9 mouse cellular contexts compared by ENCODE assay signal in genomic region chr4:13565436-13565835, GRCm38 (mm10).
A peak's percentile ranks its signal among the peaks of the same experiment; 100 is the strongest.
DNase-seq lines count a peak whose midpoint lies in the region; ATAC-seq and TF ChIP-seq lines count a peak whose summit lies in the region.
"Had no signal": no experiment of that assay in that cellular context is flagged by ENCODE, and none has a peak within 500 bp of the region (broad histone marks: within the 10 kb centered on the region; RNA-seq: fewer than 3 reads in every experiment).

No protein-coding gene starts in this region.

- 21% methylated on average over 9 of the region's 9 CpGs for WGBS in lung, embryonic 14.5 days
- 14% methylated on average over 9 of the region's 9 CpGs for WGBS in limb, embryonic 12.5 days

- peaks cover 5% of the 10 kb centered on the region; the same call in 1 of the 2 replicates for H3K27me3 ChIP-seq in lung, embryonic 14.5 days (ENCODE audit: insufficient read depth, low read length)
- peaks cover 13% of the 10 kb centered on the region for H3K27me3 ChIP-seq in limb, embryonic 12.5 days

- ATAC-seq in lung, embryonic 14.5 days (ENCODE audit: insufficient read depth) = no peak
- ATAC-seq in limb, embryonic 12.5 days (ENCODE audit: insufficient number of reproducible peaks, insufficient read depth, low FRiP score, low TSS enrichment, low read depth) = no peak
- ATAC-seq in megakaryocyte progenitor cell, adult 5-6 weeks (replicated peaks; ENCODE audit: poor library complexity) = no peak

- H3K9ac ChIP-seq in lung, embryonic 14.5 days = no peak overlapping the region
- no peak overlapping the region for H3K9ac ChIP-seq in limb, embryonic 12.5 days (replicated peaks)
- H3K9ac ChIP-seq: lung, embryonic 15.5 days had no signal

- TF ChIP-seq CTCF in lung, embryonic 14.5 days (IDR thresholded peaks at IDR 0.05; ENCODE audit: low read depth) = no peak

- no peak overlapping the region for H3K4me2 ChIP-seq in lung, embryonic 14.5 days
- H3K4me2 ChIP-seq in limb, embryonic 12.5 days = peak overlapping the region; percentile 53
- H3K4me2 ChIP-seq: lung, embryonic 15.5 days had no signal

- DNase-seq in lung, embryonic 14.5 days = peak; percentile 17
- DNase-seq in lung, postnatal 10 days = no peak
- DNase-seq in embryo, embryonic 9.5 days (ENCODE audit: extremely low spot score) = peak; percentile 7
- DNase-seq in ovary, postnatal 36 days (ENCODE audit: low spot score) = no peak
- no peak for DNase-seq in cerebellum, postnatal 4 days (ENCODE audit: low spot score in 2 of 2)
- DNase-seq: heart, postnatal 36 days had no signal

- no peaks in the 10 kb centered on the region for H3K9me3 ChIP-seq in lung, embryonic 14.5 days (ENCODE audit: low read depth, low read length)
- H3K9me3 ChIP-seq in limb, embryonic 12.5 days = no peaks in the 10 kb centered on the region
- H3K9me3 ChIP-seq: lung, embryonic 15.5 days had no signal

- no peaks in the 10 kb centered on the region for H3K36me3 ChIP-seq in lung, embryonic 14.5 days (ENCODE audit: insufficient read depth)
- H3K36me3 ChIP-seq in limb, embryonic 12.5 days = no peaks in the 10 kb centered on the region
- H3K36me3 ChIP-seq: lung, embryonic 15.5 days had no signal

- no peak overlapping the region for H3K4me3 ChIP-seq in lung, embryonic 14.5 days (ENCODE audit: low read depth, low read length)
- peak overlapping the region; percentile 31; the same call in 1 of the 2 replicates for H3K4me3 ChIP-seq in limb, embryonic 12.5 days (replicated peaks)
- H3K4me3 ChIP-seq: lung, embryonic 15.5 days had no signal

- no peaks in the 10 kb centered on the region for H3K4me1 ChIP-seq in lung, embryonic 14.5 days (ENCODE audit: insufficient read depth)
- H3K4me1 ChIP-seq in limb, embryonic 12.5 days (replicated peaks) = 0 out of 2 replicates have a peak, but pooled peaks cover 5% of the 10 kb centered on the region
- H3K4me1 ChIP-seq: lung, embryonic 15.5 days had no signal

- no peak overlapping the region for H3K27ac ChIP-seq in lung, embryonic 14.5 days (ENCODE audit: low read depth)
- no peak overlapping the region for H3K27ac ChIP-seq in limb, embryonic 12.5 days
- H3K27ac ChIP-seq: lung, embryonic 15.5 days had no signal

Comparison
In these comparisons a context has a peak if more than half of its experiments do, and no peak if none do; other contexts are left out.
1. DNase-seq: peak in lung, embryonic 14.5 days (single experiment) and embryo, embryonic 9.5 days (single experiment); none in lung, postnatal 10 days (single experiment), ovary, postnatal 36 days (single experiment) and cerebellum, postnatal 4 days (0 of 2).